Mouse (Mus musculus): ENCODE measurements around the gene Sema3c. TPM values are rescaled to one million over a fixed set of nuclear protein-coding genes. Genes with fewer than 3 reads are reported as not detected.
"Not testable (repeated sequence)": the region's sequence is repeated elsewhere in the genome, so short reads cannot be mapped to it uniquely, and the experiment has no call there.

The Sema3c gene
- 4.4 and 5.2 TPM in 2 replicates for polyA plus RNA-seq (2014; fragmentation: Nextera tagmentation; extraction: Ambion mirVana)

DNA sequence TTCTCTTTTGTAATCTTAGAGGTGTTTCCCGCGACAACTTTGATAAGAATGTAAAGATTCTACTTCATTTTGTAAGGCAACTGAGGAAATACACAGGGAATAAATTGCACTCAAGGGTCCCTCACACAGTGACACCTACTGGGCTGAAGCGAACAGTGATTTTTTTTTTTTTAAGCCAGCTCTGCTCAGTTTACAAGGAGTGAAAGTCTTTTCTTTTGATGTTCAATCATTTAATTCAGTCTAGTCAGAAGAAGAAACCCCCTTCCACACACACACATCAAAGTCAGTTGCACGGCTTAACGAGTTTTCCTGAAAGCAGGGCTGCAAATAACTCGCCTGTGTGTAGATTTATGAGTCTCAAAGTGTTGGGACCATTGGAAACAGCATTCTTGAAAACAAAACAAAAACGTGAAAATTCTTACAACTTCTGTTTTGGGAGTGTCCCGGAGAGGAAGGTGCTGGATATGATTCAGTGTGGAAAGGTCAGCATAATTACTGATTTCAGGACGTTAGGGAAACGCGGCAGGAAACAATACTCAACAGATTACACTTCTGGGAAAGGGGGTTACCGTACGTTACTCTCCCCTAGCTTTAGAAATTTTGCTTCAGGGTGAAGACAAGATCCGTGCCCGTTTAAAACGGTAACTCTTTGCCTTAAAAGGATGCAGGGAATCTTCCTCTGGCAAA is at the start of gene Sema3c:
Gene Sema3c (plus strand): TSS at position 588 of the 687 bp plus-strand sequence.
- DNase-seq (ENCODE audit: low spot score) (no peak), ATAC-seq (replicated peaks; ENCODE audit: low FRiP score) (no peak)
- H3K36me3 ChIP-seq (ENCODE audit: control insufficient read depth, insufficient read depth, low read length) = no peaks in the 10 kb centered on the region
- no peaks in the 10 kb centered on the region for H3K9me3 ChIP-seq (ENCODE audit: control insufficient read depth, low read length)
- no peak within 1 kb of the TSS for H3K27ac ChIP-seq (ENCODE audit: low read depth, low read length)
- H3K4me1 ChIP-seq (replicated peaks; ENCODE audit: control insufficient read depth, insufficient read depth, low read length) = no peaks in the 10 kb centered on the region
- no peak within 1 kb of the TSS for H3K9ac ChIP-seq (ENCODE audit: low read depth, low read length)
- H3K4me2 ChIP-seq = peak within 1 kb of the TSS; percentile 73
- H3K4me3 ChIP-seq (ENCODE audit: low read depth, low read length) = peak within 1 kb of the TSS; percentile 54
- H3K27me3 ChIP-seq (replicated peaks; ENCODE audit: control insufficient read depth, insufficient read depth, low read length) = peaks cover 19% of the 10 kb centered on the region
- WGBS = 2% methylated on average over 16 of the region's 16 CpGs

DNA sequence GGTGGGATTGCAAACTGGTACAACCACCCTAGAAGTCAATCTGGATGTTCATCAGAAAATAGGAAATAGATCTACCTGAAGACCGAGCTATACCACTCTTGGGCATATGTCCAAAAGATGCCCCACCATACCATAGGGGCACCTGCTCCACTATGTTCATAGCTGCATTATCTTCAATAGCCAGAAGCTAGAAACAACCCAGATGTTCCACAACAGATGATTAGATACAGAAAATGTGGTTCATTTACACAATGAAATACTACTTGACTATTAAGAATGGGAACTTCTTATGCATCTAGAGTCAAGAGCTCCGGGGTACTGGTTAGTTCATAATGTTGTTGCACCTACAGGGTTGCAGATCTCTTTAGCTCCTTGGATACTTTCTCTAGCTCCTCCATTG is 42.9 kb upstream of the Sema3c start:
- H3K9ac ChIP-seq (ENCODE audit: low read depth, low read length); H3K4me3 ChIP-seq (ENCODE audit: low read depth, low read length); ATAC-seq (replicated peaks; ENCODE audit: low FRiP score); H3K4me2 ChIP-seq; H3K9me3 ChIP-seq (ENCODE audit: control insufficient read depth, low read length); H3K4me1 ChIP-seq (replicated peaks; ENCODE audit: control insufficient read depth, insufficient read depth, low read length); H3K27me3 ChIP-seq (replicated peaks; ENCODE audit: control insufficient read depth, insufficient read depth, low read length); H3K27ac ChIP-seq (ENCODE audit: low read depth, low read length); H3K36me3 ChIP-seq (ENCODE audit: control insufficient read depth, insufficient read depth, low read length); DNase-seq (ENCODE audit: low spot score): not testable (repeated sequence)
- WGBS = 93% methylated on average over 2 of the region's 2 CpGs

DNA sequence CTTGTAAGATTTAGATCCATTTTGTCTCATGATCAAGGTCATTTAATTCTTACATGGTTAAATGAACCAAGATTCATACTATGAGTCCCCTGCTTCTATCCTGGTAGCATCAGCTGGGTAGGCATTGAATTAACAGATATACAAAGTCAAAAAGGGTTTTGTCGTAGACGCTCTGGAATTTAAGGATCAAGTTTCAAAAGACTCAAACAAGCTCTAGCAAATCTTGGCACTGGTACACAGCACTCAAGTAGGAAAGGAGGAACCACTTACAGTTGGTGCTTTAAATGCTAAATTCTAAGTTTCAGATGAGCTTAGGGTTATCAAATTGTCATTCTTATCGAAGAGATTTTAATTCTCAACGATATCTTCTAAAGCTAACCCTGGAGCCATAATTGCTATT is 30.9 kb upstream of the Sema3c start:
- DNase-seq (ENCODE audit: low spot score) (no peak), ATAC-seq (replicated peaks; ENCODE audit: low FRiP score) (no peak)
- WGBS = 78% methylated on average over 4 of the region's 4 CpGs
- no peak overlapping the region for H3K27ac ChIP-seq (ENCODE audit: low read depth, low read length)
- no peaks in the 10 kb centered on the region for H3K9me3 ChIP-seq (ENCODE audit: control insufficient read depth, low read length)
- no peak overlapping the region for H3K4me2 ChIP-seq
- no peaks in the 10 kb centered on the region for H3K27me3 ChIP-seq (replicated peaks; ENCODE audit: control insufficient read depth, insufficient read depth, low read length)
- no peaks in the 10 kb centered on the region for H3K4me1 ChIP-seq (replicated peaks; ENCODE audit: control insufficient read depth, insufficient read depth, low read length)
- H3K9ac ChIP-seq (ENCODE audit: low read depth, low read length) = no peak overlapping the region
- H3K4me3 ChIP-seq (ENCODE audit: low read depth, low read length) = no peak overlapping the region
- no peaks in the 10 kb centered on the region for H3K36me3 ChIP-seq (ENCODE audit: control insufficient read depth, insufficient read depth, low read length)

DNA sequence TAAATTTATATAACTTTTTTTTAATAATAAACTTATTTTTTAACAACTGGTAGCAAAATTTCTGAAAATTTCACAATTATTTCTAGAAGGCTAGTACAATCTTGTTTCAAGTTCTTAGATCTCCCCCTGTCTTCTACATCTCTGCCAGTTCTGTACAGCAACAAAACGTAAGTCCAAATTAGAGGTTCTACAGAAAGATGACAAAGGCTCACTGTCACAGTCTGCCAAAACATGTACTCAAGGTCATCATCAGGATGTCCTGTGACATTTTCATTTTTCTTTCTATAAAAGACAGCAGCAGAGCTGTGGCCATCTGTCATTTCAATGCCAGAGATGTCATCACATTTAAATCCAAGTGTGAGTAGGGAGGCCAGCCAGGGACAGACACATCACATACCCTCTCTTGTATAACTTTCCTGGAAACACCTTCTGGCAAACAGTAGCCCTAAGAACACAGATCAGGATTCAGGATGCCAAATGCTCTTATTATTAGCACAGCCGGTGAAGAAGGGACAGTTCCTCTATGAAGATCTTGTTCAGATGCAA is 29.1 kb upstream of the Sema3c start:
- 83% methylated on average over 2 of the region's 2 CpGs for WGBS
- H3K9ac ChIP-seq (ENCODE audit: low read depth, low read length) = no peak overlapping the region
- no peak for ATAC-seq (replicated peaks; ENCODE audit: low FRiP score)
- H3K36me3 ChIP-seq (ENCODE audit: control insufficient read depth, insufficient read depth, low read length) = no peaks in the 10 kb centered on the region
- no peaks in the 10 kb centered on the region for H3K4me1 ChIP-seq (replicated peaks; ENCODE audit: control insufficient read depth, insufficient read depth, low read length)
- no peak for DNase-seq (ENCODE audit: low spot score)
- no peak overlapping the region for H3K27ac ChIP-seq (ENCODE audit: low read depth, low read length)
- no peak overlapping the region for H3K4me2 ChIP-seq
- H3K4me3 ChIP-seq (ENCODE audit: low read depth, low read length) = no peak overlapping the region
- no peaks in the 10 kb centered on the region for H3K27me3 ChIP-seq (replicated peaks; ENCODE audit: control insufficient read depth, insufficient read depth, low read length)
- no peaks in the 10 kb centered on the region for H3K9me3 ChIP-seq (ENCODE audit: control insufficient read depth, low read length)

DNA sequence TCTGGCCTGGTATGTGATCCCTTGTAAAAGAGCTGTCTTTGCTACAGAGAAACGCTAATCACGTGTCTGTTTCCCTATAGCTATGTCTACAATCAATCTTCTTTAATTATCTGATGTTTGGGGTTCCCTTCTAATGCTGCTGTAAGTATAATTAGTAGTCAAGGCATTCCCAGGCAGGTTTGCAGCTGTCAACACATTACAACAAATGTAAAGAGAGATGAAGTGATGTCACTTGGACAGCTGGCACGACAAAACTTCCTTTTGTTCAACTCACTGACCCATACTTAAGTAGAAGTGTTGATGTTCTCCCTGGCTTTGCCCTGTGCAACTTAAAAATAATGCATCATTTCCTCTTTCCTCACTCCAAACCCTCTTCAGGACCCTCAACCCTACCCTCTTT is 22.4 kb upstream of the Sema3c start:
- Histone ChIP-seq H3K36me3 (ENCODE audit: control insufficient read depth, insufficient read depth, low read length) (no peaks in the 10 kb centered on the region), H3K9me3 (ENCODE audit: control insufficient read depth, low read length) (no peaks in the 10 kb centered on the region), H3K4me2 (no peak overlapping the region), H3K4me3 (ENCODE audit: low read depth, low read length) (no peak overlapping the region), H3K27me3 (replicated peaks; ENCODE audit: control insufficient read depth, insufficient read depth, low read length) (no peaks in the 10 kb centered on the region), H3K27ac (ENCODE audit: low read depth, low read length) (no peak overlapping the region), H3K9ac (ENCODE audit: low read depth, low read length) (no peak overlapping the region), H3K4me1 (replicated peaks; ENCODE audit: control insufficient read depth, insufficient read depth, low read length) (no peaks in the 10 kb centered on the region)
- 55% methylated on average over 3 of the region's 3 CpGs for WGBS
- DNase-seq (ENCODE audit: low spot score) (no peak), ATAC-seq (replicated peaks; ENCODE audit: low FRiP score) (no peak)

DNA sequence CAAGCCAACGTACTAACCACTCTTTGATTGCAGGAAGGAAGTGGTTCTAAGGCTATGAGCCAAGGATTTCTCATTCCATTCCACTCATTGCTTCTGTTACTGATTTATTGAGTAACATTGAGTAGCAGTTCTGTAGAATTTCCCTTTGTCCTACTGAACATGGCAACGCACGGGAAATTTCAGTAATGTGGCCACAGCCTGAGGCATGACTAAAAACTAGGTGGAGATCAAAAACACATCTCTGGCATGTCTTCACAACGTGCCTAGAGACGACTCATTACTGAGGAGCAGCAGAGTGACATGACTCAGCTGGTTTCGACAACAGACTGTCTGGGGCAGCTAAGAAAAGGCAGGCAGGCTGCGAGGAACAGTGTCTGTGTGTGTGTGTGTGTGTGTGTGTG is 18.0 kb upstream of the Sema3c start:
- H3K4me2 ChIP-seq = no peak overlapping the region
- H3K36me3 ChIP-seq (ENCODE audit: control insufficient read depth, insufficient read depth, low read length) = no peaks in the 10 kb centered on the region
- WGBS = 48% methylated on average over 7 of the region's 7 CpGs

DNA sequence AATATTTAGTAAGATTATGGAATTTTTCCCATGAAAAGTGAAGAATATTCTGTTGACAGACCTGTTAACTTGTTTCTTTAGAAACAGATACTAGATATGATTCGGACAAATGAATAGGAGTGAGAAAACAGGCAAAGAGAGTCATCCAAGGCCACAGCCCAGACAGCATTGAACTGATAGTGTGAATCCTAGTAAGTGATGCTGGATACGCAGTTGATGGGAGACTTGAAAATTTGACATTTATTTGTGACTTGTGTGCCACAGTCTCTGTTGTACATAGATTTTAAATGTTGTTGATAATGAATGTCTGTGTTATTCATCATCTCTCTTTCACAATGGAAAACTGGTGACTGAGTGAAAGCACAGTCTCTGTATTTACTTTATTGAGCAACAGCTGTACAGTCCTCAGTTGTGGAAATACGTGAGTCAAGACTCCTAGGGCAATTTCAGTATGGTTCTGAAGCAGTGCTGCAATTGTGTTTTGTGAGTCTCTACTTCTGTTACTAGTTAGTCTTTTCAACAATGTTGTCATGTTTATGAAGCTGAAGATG is 17.3 kb upstream of the Sema3c start:
- ATAC-seq (replicated peaks; ENCODE audit: low FRiP score) (no peak), DNase-seq (ENCODE audit: low spot score) (no peak)
- H3K4me2 ChIP-seq = no peak overlapping the region
- H3K9me3 ChIP-seq (ENCODE audit: control insufficient read depth, low read length) = no peaks in the 10 kb centered on the region
- H3K36me3 ChIP-seq (ENCODE audit: control insufficient read depth, insufficient read depth, low read length) = no peaks in the 10 kb centered on the region
- H3K27ac ChIP-seq (ENCODE audit: low read depth, low read length) = no peak overlapping the region
- H3K4me1 ChIP-seq (replicated peaks; ENCODE audit: control insufficient read depth, insufficient read depth, low read length) = no peaks in the 10 kb centered on the region
- 88% methylated on average over 3 of the region's 3 CpGs for WGBS
- no peaks in the 10 kb centered on the region for H3K27me3 ChIP-seq (replicated peaks; ENCODE audit: control insufficient read depth, insufficient read depth, low read length)
- H3K4me3 ChIP-seq (ENCODE audit: low read depth, low read length) = no peak overlapping the region
- H3K9ac ChIP-seq (ENCODE audit: low read depth, low read length) = no peak overlapping the region

More for the DNA sequence above, 18.0 kb upstream of the Sema3c start:
- Histone ChIP-seq H3K9me3 (ENCODE audit: control insufficient read depth, low read length) (no peaks in the 10 kb centered on the region), H3K9ac (ENCODE audit: low read depth, low read length) (no peak overlapping the region), H3K27me3 (replicated peaks; ENCODE audit: control insufficient read depth, insufficient read depth, low read length) (no peaks in the 10 kb centered on the region), H3K4me1 (replicated peaks; ENCODE audit: control insufficient read depth, insufficient read depth, low read length) (no peaks in the 10 kb centered on the region), H3K27ac (ENCODE audit: low read depth, low read length) (no peak overlapping the region), H3K4me3 (ENCODE audit: low read depth, low read length) (no peak overlapping the region)
- ATAC-seq (replicated peaks; ENCODE audit: low FRiP score) = no peak
- no peak for DNase-seq (ENCODE audit: low spot score)

DNA sequence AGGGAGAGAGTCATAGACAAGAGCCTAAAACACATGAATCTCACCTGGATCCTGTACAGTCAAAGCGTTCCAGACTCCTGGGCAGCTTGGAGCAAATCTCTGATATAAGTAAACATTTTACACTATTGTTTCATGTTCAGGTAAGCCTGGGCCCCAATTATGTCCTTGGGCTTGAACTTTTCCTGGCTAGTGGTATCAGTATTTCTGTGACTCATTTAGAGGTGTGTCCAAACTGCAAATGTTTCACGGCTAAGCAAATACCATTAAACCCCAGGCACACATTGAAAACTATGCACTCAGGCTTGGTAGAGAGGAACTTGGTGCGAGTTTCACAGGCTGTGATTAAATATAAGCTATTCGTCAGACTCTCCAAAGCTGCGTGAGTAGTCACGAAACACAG is 2.5 kb upstream of the Sema3c start:
- Histone ChIP-seq H3K9me3 (ENCODE audit: control insufficient read depth, low read length) (no peaks in the 10 kb centered on the region), H3K4me2 (no peak overlapping the region), H3K36me3 (ENCODE audit: control insufficient read depth, insufficient read depth, low read length) (no peaks in the 10 kb centered on the region), H3K27ac (ENCODE audit: low read depth, low read length) (no peak overlapping the region), H3K4me1 (replicated peaks; ENCODE audit: control insufficient read depth, insufficient read depth, low read length) (no peaks in the 10 kb centered on the region), H3K9ac (ENCODE audit: low read depth, low read length) (no peak overlapping the region), H3K27me3 (replicated peaks; ENCODE audit: control insufficient read depth, insufficient read depth, low read length) (peaks cover 19% of the 10 kb centered on the region), H3K4me3 (ENCODE audit: low read depth, low read length) (no peak overlapping the region)
- DNase-seq (ENCODE audit: low spot score) (no peak), ATAC-seq (replicated peaks; ENCODE audit: low FRiP score) (no peak)
- 72% methylated on average over 6 of the region's 6 CpGs for WGBS

Data from liver, embryonic 11.5 days (tissue).